Mouse (Mus musculus): ENCODE results near the gene Zpr1.
"Not testable (repeated sequence)": the region's sequence is repeated elsewhere in the genome, so short reads cannot be mapped to it uniquely, and the experiment has no call there.

Gene Zpr1

DNA sequence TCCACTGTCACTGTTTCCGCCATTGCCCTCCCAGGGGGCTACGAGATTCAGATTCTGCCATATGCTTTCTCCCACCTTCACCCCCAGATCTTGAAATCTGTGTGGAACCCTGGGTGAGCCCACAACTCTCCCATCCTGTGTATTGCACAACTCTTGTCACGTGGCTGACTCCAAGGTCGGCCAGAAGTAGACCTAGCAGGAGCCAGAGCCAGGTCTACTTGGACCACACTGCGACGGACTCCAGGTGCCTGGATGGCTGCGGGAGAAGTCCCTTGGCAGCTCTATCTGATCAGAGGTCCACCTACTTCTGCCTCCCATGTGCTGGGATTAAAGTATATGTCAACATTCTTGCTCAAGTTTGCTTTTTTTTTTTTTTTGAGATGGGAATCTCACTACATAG, 11.7 kb upstream of the Zpr1 start:
- peak; percentile 18 for DNase-seq (ENCODE audit: low spot score)

DNA sequence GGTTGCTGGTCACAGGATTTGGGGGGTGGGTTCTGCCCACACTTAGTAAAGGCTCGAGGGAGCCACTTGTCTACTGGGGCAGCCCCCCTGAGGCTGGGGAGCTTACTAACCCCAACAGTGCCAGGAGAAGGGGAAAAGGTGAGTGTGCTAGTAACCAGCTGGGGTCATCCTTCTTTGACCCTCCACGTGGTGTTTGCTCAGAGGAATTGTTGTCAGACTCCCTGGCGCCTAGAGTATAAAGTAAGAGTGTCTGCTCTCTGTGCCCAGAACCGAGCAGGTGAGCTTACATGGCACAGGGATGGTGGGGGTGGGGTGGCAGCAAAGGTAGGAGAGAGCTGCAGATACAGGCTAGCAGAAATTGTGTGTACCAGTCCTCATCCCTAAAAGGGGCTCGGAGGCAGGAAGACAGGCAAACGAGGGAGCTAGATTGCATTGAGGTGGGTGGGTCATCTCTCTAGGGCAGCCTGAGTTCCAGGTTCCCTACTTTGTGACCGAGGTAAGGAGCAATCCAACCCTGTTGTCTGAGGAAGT, 4.5 kb upstream of the Zpr1 start, which contains the start of gene Apoa5:
Apoa5 (plus strand) TSS at position 291 of the 531 bp plus-strand sequence.
- peak; percentile 71 for DNase-seq (ENCODE audit: low spot score)

DNA sequence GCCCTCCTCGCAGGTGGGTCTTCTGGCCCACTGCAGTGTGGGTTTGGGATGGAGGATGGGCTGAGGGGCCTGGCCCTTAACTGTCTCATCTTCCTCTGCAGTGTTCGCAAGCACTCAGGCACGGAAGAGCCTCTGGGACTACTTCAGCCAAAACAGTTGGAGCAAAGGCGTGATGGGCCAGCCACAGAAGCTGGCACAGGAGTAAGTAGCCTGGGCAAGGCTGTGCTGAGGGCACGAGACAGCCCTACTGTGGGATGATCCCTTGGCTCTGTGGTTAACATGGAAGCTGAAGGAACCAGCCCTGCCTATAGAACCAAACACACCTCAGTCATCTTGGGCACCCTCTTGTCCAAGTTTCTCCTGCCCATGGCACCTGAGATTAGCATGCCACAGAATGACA, 3.7 kb upstream of the Zpr1 start:
- no peak for DNase-seq (ENCODE audit: low spot score)

DNA sequence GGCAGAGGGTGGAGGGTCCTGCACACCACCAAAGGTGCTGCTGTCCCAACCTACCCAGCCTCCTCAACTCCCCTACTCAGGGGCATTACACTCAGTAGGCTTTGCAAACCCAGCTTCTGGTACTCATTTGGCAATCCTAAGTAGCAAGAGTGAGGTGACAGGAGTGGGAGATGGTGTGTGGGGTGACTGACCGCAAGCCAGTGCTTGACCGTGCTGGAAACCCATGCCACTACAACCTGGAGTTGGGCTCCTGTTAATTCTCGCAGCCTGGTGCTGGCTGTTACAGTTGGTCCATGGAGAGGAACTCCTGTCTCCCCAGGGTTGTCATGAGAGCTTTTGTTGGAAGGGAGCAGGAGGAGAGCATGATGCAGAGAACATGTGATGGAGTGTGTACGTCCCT, 2.1 kb upstream of the Zpr1 start:
- no peak for DNase-seq (ENCODE audit: low spot score)

DNA sequence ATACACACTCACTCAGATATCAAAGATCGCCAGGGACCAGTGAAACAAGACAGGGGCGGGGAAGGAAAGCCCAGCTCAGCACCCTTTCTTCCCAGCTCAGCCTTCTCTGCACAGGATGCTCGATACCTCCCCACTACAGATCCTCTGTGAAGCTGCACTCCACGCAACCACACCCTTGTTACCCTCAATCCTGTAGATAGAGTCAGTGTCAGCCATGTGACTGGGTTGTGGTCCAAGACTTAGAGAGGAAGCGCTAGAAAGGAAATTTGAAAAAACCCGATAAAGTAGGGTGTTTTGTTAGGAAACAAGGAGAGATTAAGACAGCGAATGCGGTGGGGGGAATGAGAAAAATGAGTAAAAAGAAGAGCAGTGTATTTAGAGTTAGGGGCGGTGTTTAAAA, 794 bp upstream of the Zpr1 start:
- DNase-seq (ENCODE audit: low spot score), result no peak

DNA sequence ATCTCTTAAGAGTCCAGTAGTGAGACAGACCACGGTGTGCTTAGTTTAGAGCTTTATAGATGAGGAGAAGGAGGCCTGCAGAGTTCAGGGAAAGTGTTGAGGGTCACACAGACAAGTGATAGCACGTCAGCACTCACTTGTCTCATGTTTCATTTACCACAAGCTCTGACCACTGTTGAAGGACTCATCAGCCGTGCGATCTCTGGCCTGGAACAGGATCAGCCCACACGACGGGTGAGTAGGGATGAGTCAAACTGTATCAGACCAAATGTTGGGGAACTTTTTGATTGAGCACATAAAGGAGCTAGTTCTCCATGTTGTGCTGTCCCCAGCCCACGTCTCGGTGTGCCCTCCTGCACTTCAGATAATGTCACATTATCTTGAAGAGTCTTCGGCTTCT, 1.6 kb downstream of the Zpr1 start:
- no peak for DNase-seq (ENCODE audit: low spot score)

DNA sequence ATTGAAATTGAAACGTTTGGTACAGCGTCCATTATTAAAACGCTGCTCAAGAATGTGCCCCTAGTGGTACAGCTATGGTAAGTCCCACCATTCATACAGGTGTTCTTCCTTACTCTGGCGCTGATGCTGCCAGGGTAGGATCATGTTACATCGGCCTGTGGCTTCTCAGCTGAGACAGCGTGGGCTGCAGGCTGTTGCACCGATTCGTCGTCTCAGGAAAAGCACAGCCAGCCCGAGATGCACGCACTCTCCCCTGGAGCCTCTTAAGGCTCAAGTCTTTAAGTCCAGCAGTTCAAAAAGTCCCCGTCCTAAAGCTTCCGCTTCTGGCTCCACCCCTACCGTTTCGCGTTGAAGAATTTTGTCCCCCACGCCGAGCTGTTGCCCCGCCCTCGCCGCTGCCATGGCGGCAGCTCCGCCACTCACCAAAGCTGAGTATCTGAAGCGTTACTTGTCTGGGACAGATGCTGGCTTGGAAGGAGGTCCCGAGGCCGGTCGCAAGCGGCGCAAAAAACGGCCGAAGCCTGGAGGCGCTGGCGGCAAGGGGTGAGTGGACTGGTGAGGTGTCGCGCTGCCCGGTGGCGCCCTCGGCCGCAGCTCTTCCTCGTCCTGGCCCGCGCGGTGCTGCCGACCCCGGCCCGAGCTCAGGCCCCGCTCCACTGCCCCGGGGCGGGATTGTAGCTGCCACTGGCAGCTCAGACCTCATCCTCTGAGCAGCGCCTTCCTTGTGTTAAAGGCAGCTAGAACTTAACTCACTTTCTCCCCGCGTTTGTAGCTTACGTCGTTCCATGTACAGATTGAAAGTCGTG, 10.0 kb downstream of the Zpr1 start, which contains the start of gene Bud13:
Bud13 (plus strand) TSS at position 378 of the 806 bp plus-strand sequence.
- peak; percentile 94 for DNase-seq (ENCODE audit: low spot score)

DNA sequence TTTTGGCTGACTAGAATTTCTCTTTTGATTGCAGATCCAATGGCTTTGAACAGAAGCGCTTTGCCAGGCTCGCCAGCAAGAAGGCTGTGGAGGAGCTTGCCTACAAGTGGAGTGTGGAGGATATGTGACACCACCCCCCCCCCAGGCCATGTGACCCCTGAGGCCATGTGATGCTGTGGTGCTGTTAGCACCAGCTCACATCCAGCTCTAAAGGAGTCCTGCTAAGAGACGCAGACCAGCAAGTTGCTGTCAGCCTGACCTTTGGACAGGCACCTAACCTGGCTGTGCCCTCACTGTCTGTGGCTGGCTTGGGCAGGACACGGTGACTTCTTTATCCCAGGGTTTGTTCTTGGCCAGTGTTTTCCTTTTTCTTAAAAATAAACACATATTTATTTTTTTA, 25.5 kb downstream of the Zpr1 start:
- peak; percentile 73 for DNase-seq (ENCODE audit: low spot score)

DNA sequence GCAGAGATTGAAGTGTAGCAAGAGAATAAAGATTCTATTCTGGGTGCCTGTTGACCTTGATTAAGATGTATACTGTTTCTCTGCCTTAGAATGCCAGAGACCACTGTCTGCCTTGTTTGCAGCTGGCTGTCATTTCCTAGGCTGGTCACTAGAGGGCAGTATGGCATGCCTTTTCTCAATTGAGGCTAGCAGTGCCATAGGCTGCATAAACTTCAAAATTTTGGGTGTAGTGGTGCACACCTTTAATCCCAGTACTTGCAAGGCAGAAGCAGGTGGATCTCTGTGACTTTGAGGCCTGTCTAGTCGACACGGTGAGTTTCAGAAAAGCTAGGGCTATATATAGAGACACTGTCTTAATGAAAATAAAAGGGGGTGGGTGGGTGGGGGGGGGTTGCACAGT, 29.3 kb downstream of the Zpr1 start:
- DNase-seq (ENCODE audit: low spot score), result no peak

DNA sequence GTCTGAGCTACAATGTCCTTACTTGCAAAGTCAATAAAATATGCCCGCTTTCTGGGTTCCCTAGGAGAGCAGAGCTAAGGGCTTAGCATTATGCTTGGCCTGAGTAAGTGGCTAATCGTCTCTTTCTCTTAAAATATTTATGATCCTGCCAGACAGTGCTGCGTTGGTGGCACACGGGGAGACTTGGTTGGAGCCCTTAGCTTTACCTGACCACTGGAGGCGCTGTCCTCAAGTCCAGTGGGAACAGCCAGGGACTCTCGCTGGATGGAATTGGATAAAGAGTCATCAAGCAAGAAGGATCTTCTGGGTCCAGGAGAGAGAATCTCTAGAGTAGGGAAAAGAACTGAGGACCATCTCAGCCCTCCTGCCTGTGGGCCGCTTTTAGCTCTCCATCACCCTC, 36.3 kb downstream of the Zpr1 start:
- no peak for DNase-seq (ENCODE audit: low spot score)

DNA sequence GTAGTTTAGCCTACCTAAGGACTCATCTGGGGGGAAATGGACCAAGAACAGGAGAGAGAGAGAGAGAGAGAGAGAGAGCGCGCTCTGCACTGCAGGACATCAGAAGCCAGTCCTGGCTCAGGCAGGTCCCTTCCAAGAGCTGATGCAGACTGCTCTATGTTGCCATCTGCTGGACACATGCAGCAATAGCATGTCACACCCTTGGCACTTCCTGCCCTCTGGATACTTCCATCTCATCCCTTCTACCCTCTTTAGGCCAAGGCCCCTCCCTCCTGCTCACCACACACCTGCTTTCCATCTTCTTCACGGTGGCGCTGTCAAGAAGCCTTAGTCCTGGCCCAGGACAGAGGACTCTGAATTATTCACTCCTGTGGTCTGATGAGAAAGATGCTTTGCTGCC, 41.6 kb downstream of the Zpr1 start:
- peak; percentile 57 for DNase-seq (ENCODE audit: low spot score)

DNA sequence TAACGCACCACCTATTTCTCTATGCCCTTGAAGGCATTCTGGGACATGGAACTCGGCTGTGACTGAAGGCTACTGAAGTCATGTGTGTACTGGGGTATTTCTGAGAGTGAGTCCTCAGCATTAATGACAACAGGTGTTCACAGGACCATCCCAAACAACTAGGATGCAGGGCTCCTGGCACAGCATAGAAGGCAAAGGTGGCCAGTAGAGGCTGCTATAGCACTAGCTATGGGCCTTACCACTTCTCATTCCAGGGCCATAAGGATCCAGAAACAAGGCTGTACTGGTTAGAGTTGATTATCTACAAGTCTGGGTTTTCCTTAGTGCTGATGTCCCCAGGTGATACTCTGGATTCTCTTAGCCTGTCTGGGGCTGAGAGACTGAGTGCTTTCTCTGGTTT, 42.1 kb downstream of the Zpr1 start:
- no peak for DNase-seq (ENCODE audit: low spot score)

DNA sequence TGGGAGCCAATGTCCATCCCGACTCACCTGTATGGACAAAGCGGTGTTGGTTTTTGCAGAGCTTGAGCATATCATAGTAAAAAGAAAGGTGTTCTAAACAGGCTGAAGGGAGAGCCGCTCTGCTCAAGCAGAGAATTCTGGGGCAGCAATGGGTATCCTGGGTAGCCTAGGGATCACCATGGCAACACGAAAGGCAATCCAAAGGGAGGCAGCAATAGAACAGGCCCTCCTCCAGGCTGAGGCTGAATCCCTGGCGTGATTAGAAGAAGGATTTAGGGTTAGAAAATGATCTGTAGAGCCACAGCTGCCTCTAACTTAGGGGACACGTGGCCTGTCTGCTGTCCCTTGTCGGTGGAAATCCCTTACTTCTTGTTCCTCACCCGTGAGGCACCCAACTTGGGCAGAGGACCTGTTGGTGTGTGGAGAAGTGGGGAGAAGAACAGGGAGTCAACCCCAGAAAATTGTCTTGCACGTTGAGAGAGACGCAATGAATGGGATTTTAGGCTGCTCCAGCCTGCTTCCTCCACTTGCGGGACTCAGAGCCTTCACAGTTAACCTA, 43.0 kb downstream of the Zpr1 start:
- DNase-seq (ENCODE audit: low spot score), result no peak

DNA sequence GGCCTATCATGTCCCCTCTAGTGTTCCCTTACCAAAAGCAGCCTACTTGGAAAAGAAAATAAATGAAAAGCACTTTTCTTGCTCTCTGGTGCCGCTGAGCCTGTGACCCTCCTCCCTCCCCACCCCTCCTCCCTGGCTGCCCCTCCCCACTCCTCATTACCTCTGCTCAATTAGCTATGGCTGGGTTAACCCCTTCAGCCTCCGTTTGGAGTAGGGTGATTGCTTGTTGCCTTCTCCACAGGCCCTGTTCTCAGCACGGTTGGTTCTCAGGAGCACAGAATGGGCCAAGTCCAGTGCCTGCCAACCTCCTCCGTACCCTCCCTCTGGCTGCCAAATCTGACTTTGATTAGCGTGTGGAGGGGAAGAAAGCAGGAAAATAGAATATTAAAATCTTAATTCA, 43.5 kb downstream of the Zpr1 start:
- no peak for DNase-seq (ENCODE audit: low spot score)

DNA sequence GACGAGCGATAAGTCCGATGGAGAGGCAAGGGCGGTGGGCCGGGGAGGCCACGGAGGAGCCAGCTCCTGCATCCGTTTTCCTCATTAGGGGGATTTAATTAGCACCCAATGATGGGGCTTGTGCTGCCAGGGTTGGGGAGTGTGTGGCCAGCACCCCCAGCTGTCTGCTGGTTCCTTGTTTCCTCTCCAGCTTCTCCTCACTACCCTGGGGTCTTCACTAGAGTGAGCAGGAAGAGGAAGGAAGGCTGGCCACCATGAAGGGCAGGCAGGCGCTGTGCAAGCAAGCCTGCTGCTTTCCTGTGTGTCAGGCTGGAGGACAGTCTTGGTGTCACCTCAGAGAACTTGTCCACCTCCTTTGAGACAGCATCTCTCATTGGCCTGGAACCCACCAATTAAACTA, 44.0 kb downstream of the Zpr1 start:
- DNase-seq (ENCODE audit: low spot score), result no peak

DNA sequence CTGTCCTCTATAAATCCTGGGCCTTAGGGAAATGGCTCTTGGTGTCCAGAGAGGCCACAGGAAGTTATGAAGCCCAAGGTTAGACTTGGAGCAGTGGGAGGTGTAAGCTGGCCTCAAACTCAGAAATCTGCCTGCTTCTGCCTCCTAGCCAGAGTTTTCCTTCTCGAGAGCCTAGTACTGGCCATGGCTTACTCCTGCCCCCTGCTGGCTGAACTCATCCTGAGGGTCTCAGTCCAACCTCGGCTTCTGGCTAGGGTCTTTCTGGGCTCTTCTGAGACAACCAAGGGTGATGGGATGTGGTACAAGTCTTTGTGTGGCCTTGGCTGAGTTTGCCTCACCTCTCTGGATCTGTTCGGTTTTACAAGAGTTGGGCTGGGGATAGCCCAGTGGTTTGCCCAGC, 45.1 kb downstream of the Zpr1 start:
- DNase-seq (ENCODE audit: low spot score), result no peak

DNA sequence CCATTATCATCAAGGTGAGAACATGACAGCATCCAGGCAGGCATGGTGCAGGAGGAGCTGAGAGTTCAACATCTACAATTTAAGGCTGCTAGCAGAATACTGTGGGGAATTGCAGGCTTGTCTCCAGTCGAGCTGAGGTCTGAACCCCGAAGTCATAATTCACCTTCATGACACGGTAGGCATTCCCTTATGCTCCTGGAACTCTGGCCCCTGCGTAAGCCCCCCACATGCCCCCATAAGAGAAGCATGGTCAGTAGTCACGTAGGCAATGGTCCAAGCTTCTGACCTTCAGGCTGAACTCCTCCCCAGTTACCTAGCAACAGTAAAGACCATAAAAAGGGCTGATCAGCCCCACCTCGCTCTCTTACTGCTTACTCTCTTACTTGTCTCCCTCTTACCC, 47.0 kb downstream of the Zpr1 start, which contains the start of gene 4931429L15Rik:
4931429L15Rik (minus strand) TSS at position 101 of the 400 bp plus-strand sequence.
- DNase-seq (ENCODE audit: low spot score), result not testable (repeated sequence)

DNA sequence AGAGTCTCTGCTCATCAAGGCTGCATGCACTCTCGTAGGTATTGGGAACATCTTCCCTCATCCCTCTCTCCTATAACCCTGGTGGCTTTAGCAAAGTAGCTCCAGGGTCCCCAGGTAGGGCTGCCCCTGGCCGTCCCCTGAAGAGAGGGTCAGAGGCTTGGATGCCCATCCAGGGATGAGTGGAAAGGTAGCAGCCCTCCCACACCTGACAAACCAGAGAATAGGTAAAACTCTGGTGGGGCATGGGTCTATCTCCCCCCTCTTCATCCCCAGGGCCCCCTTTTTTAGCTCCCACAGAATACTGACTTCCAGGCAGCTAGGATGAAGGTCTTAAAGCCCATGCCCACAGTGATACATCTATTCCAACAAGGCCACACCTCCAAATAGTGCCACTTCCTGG, 47.6 kb downstream of the Zpr1 start:
- no peak for DNase-seq (ENCODE audit: low spot score)

DNA sequence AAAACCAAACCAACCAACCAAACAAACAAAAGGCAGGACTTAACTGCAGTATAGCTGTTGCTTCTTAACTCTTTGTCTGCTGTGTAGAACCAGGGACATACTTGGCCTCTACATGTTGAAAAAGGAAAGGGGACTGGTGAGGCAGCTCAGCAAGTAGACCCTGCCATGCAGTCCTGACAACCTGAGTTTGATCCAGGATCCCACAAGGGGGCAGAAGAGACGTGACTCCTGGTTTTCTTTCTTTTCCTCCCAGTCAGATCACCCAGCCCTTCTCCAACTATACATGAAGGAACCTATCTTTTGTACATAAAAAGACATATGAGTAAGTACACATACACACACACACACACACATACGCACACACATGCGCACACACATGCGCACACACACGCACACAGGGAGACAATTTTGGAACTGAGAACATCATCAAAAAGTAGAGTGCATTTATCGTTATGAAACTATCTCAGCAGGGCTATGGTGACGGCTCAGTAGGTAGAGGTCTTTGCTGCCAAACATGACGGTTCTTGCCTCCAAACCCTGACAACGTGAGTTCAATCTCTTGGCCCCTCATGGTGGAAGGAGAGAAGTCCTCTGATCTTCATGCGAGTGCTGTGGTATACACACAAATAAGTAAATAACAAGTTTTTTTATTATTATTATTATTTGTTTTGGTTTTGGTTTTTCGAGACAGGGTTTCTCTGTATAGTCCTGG, 54.0 kb downstream of the Zpr1 start:
- DNase-seq (ENCODE audit: low spot score), result no peak

DNA sequence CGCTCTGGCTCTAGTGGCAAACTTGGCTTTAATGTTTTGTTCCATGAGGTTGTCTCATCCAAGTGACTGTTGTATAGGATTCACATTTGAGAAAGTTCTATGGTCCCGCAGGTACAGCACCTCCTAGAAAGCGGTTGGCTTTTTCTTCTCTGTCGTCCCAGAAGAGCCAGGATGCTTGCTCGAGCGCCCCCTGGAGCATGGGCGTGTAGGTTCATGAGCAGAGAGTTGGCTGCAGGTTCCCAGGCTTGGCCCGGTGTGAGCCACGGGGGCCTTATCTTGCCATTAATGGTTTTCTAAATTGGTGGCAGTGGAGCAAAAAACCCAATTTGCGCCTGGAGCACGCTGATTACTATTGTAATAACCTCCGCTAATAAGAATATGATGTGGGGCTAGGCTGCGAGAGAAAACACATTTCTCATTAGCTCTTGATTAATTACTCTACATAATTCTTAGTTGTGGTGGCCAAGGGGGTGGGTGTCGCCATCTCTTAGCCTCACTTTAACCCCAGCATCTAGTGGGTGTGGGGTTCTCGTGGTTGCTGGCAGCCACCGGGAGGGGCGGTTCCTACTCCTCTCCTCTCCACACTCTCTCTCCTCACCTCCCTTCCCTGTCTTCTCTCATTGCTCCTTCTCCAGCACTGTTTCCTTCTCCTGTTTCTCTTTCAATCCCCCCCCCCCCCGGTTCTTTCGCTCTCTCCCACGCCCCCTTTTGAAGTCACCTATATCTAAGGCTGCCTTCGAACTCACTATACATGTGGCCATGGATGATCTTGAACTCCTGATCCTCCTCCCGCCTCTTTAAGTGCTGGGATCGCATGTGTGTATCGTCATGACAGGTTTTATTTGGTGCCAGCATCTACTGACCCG, 55.1 kb downstream of the Zpr1 start:
- DNase-seq (ENCODE audit: low spot score), result no peak

DNA sequence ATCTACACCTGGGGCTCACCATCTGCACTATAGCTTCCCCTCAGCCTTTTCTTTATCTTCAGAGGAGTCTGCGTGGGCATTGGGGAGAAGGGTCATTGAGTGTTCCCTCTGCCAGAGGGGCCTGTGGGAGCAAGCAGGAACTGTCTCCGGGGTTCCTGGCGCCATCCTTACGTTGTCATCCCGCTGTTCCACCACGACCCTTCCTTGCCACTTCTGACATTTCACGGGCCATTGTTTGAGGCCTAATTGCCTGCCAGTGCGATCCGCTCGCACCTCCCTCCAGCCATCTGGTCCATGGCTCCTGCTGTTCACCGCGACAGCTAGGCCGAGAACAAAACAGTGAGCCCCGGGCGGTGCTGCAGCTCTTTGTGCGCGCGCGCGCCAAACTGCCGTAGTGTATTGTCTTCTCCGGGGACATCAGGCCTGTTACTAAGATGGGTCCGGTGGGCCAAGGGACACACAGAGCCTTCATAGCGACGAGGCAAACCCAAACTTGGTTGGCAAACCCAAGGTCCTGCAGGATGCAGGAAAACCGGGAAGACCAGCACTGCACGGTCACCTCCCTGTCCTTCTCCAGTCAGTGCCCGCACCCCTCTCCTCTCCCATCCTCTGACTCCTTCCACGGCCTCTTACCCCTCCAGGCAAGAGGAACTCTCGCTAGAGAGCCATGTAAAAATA, 55.8 kb downstream of the Zpr1 start:
- peak; percentile 25 for DNase-seq (ENCODE audit: low spot score)

All from yolk sac, embryonic 10.5 days (tissue).